ENCODE assay signal across 18 mouse cellular contexts in the genomic region with DNA sequence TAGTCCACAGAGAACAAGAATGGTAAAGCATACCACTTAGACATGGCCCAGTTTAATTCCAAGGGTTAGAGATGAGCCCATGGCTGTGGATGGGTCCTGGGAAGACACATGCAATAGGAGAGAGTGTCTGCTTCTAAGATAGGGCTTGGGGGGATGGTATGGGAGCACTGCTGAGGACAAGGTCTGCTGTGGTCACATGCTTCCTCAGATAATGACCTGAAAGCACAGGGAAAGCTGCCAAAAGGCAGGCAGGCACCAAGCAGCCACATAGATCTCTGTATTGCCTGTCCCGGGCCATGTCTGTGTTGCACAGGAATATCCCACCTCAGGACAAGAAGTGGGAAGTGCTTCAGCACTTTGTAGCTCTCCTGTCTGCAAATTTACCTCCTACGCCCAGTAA. TPM values are rescaled to one million over a fixed set of nuclear protein-coding genes. Genes with fewer than 3 reads are reported as not detected.
A peak's percentile ranks its signal among the peaks of the same experiment; 100 is the strongest.
DNase-seq lines count a peak whose midpoint lies in the region; ATAC-seq and TF ChIP-seq lines count a peak whose summit lies in the region.
"Had no signal": no experiment of that assay in that cellular context is flagged by ENCODE, and none has a peak within 500 bp of the region (broad histone marks: within the 10 kb centered on the region; RNA-seq: fewer than 3 reads in every experiment).

No protein-coding gene starts in this region.

- H3K4me3 ChIP-seq in heart, embryonic 15.5 days = no peak overlapping the region
- no peak overlapping the region for H3K4me3 ChIP-seq in MEL (ENCODE audit: control insufficient read depth in 1 of 2, insufficient read depth in 1 of 2, low read depth in 2 of 2, low read length in 2 of 2)
- no peak overlapping the region for H3K4me3 ChIP-seq in liver, embryonic 11.5 days (ENCODE audit: low read depth, low read length)
- H3K4me3 ChIP-seq: forebrain, embryonic 15.5 days; hindbrain, embryonic 12.5 days had no signal

- no peak for TF ChIP-seq POLR2A in MEL (IDR thresholded peaks at IDR 0.05; ENCODE audit: control insufficient read depth in 1 of 2, insufficient read depth in 1 of 2, low read depth in 1 of 2, low read length in 2 of 2, poor library complexity in 1 of 2)

- no peaks in the 10 kb centered on the region for H3K9me3 ChIP-seq in heart, embryonic 15.5 days (replicated peaks)
- no peaks in the 10 kb centered on the region for H3K9me3 ChIP-seq in MEL (replicated peaks; ENCODE audit: insufficient read depth, low read length)
- H3K9me3 ChIP-seq in liver, embryonic 11.5 days (ENCODE audit: control insufficient read depth, low read length) = no peaks in the 10 kb centered on the region
- H3K9me3 ChIP-seq: forebrain, embryonic 15.5 days; hindbrain, embryonic 12.5 days had no signal

- TF ChIP-seq CTCF in MEL (IDR thresholded peaks at IDR 0.05 in 2 of 3, conservative IDR thresholded peaks at IDR 0.05 in 1 of 3; ENCODE audit: control insufficient read depth in 1 of 3, insufficient read depth in 1 of 3, low read depth in 2 of 3, low read length in 3 of 3, poor library complexity in 1 of 3, severe bottlenecking in 1 of 3) = no peak

- TF ChIP-seq RAD21 in MEL (IDR thresholded peaks at IDR 0.05; ENCODE audit: low read depth, low read length) = no peak

- peak overlapping the region; percentile 51 for H3K27ac ChIP-seq in heart, embryonic 15.5 days
- no peak overlapping the region for H3K27ac ChIP-seq in MEL (ENCODE audit: control insufficient read depth, low read depth, low read length)
- no peak overlapping the region for H3K27ac ChIP-seq in liver, embryonic 11.5 days (ENCODE audit: low read depth, low read length)
- H3K27ac ChIP-seq: forebrain, embryonic 15.5 days; hindbrain, embryonic 12.5 days had no signal

- no peaks in the 10 kb centered on the region; the same call in 1 of the 2 replicates for H3K79me2 ChIP-seq in MEL (ENCODE audit: control insufficient read depth, insufficient read depth, low read length, poor library complexity)

- WGBS in heart, embryonic 15.5 days = 67% methylated on average over 2 of the region's 2 CpGs
- WGBS in liver, embryonic 11.5 days = 66% methylated on average over 2 of the region's 2 CpGs

- no peak overlapping the region for H3K4me2 ChIP-seq in heart, embryonic 15.5 days
- no peak overlapping the region for H3K4me2 ChIP-seq in liver, embryonic 11.5 days
- H3K4me2 ChIP-seq: forebrain, embryonic 15.5 days; hindbrain, embryonic 12.5 days; midbrain, embryonic 11.5 days had no signal

- ATAC-seq in heart, embryonic 15.5 days (replicated peaks; ENCODE audit: insufficient number of reproducible peaks, insufficient read depth, low FRiP score, low read depth) = peak; percentile 48; the same call in 1 of the 2 replicates
- ATAC-seq in liver, embryonic 11.5 days (replicated peaks; ENCODE audit: low FRiP score) = peak; percentile 35; the same call in 1 of the 2 replicates
- ATAC-seq: forebrain, embryonic 15.5 days had no signal

- H3K36me3 ChIP-seq in heart, embryonic 15.5 days = peaks cover 41% of the 10 kb centered on the region
- H3K36me3 ChIP-seq in MEL (ENCODE audit: control insufficient read depth in 1 of 2, insufficient read depth in 2 of 2, low read length in 2 of 2) = peaks cover 0 to 16% of the 10 kb centered on the region in 2 experiments; a peak in 3 of 4 replicates
- peaks cover 39% of the 10 kb centered on the region for H3K36me3 ChIP-seq in liver, embryonic 11.5 days (ENCODE audit: control insufficient read depth, insufficient read depth, low read length)

- peaks cover 44% of the 10 kb centered on the region for H3K4me1 ChIP-seq in heart, embryonic 15.5 days (replicated peaks)
- H3K4me1 ChIP-seq in MEL (ENCODE audit: control insufficient read depth in 1 of 2, insufficient read depth in 2 of 2, low read length in 2 of 2) = peaks cover 2 to 24% of the 10 kb centered on the region in 2 experiments
- H3K4me1 ChIP-seq in liver, embryonic 11.5 days (replicated peaks; ENCODE audit: control insufficient read depth, insufficient read depth, low read length) = peaks cover 14% of the 10 kb centered on the region
- H3K4me1 ChIP-seq: forebrain, embryonic 15.5 days had no signal

- H3K27me3 ChIP-seq in heart, embryonic 15.5 days = no peaks in the 10 kb centered on the region
- no peaks in the 10 kb centered on the region for H3K27me3 ChIP-seq in MEL (ENCODE audit: control insufficient read depth in 1 of 2, insufficient read depth in 2 of 2, low read length in 2 of 2)
- H3K27me3 ChIP-seq in liver, embryonic 11.5 days (replicated peaks; ENCODE audit: control insufficient read depth, insufficient read depth, low read length) = no peaks in the 10 kb centered on the region
- H3K27me3 ChIP-seq: CH12.LX; forebrain, embryonic 15.5 days; hindbrain, embryonic 12.5 days had no signal

- H3K9ac ChIP-seq in heart, embryonic 15.5 days = no peak overlapping the region
- H3K9ac ChIP-seq in MEL (ENCODE audit: control insufficient read depth, low read depth, low read length, poor library complexity, severe bottlenecking) = no peak overlapping the region
- H3K9ac ChIP-seq in liver, embryonic 11.5 days (ENCODE audit: low read depth, low read length) = no peak overlapping the region
- H3K9ac ChIP-seq: forebrain, embryonic 15.5 days; hindbrain, embryonic 12.5 days had no signal

- TF ChIP-seq EP300 in MEL (IDR thresholded peaks at IDR 0.05; ENCODE audit: low read depth in 1 of 2, low read length in 2 of 2) = peak; percentile 44 to 51; a peak in 3 of 4 replicates

- no peak for DNase-seq in heart, adult 18-20 months
- peak; percentile 72 for DNase-seq in MEL (ENCODE audit: low read depth, low spot score)
- DNase-seq in adrenal gland, postnatal 36 days = peak; percentile 48 to 62
- DNase-seq in liver, embryonic 11.5 days (ENCODE audit: low spot score) = no peak
- no peak for DNase-seq in thymus, postnatal 14 days
- no peak for DNase-seq in embryo, embryonic 11 days
- DNase-seq: cerebellum, adult 18-20 months; gastrocnemius, postnatal 14 days had no signal

TF ChIP-seq in MEL, 35 proteins besides CTCF, POLR2A, EP300 and RAD21 (continues in another document):
- TF ChIP-seq BHLHE40 (IDR thresholded peaks at IDR 0.05; ENCODE audit: borderline replicate concordance, low read depth, low read length) (0 out of 2 replicates have a peak, but pooled peaks have one; percentile 16), NELFE (IDR thresholded peaks at IDR 0.05; ENCODE audit: low read depth, low read length) (no peak), GATA1 (IDR thresholded peaks at IDR 0.05; ENCODE audit: low read depth, low read length) (peak; percentile 47; the same call in 1 of the 2 replicates), UBTF (IDR thresholded peaks at IDR 0.05; ENCODE audit: borderline replicate concordance, insufficient read depth, low read depth, low read length) (no peak), SIN3A (IDR thresholded peaks at IDR 0.05; ENCODE audit: low read length) (no peak), RCOR1 (IDR thresholded peaks at IDR 0.05; ENCODE audit: low read depth, low read length) (no peak), USF1 (IDR thresholded peaks at IDR 0.05; ENCODE audit: low read depth, low read length) (peak; percentile 81), ETS1 (IDR thresholded peaks at IDR 0.05; ENCODE audit: low read depth, low read length) (peak; percentile 43; the same call in 1 of the 2 replicates), MYB (IDR thresholded peaks at IDR 0.05; ENCODE audit: low read depth, low read length) (no peak), CHD1 (IDR thresholded peaks at IDR 0.05; ENCODE audit: low read depth, low read length) (no peak), MXI1 (IDR thresholded peaks at IDR 0.05; ENCODE audit: low read depth, low read length) (no peak), ZMIZ1 (IDR thresholded peaks at IDR 0.05; ENCODE audit: low read depth, low read length) (no peak), TAL1 (IDR thresholded peaks at IDR 0.05; ENCODE audit: low read length) (peak; percentile 53), ZKSCAN1 (IDR thresholded peaks at IDR 0.05; ENCODE audit: low read depth, low read length) (no peak), USF2 (IDR thresholded peaks at IDR 0.05; ENCODE audit: borderline replicate concordance in 1 of 2, insufficient read depth in 1 of 2, low read depth in 1 of 2, low read length in 2 of 2) (0 out of 4 replicates have a peak, but pooled peaks of 1 of the 2 experiments have one; percentile 8)

RNA-seq across cellular contexts. Expression of a gene that starts 11.5 kb away (rescaled TPM):
- 7.8 and 10.7 TPM in 2 replicates for polyA plus RNA-seq in heart, embryonic 15.5 days (2015; fragmentation: Nextera tagmentation; extraction: Ambion mirVana)
- 10 to 100 TPM; 14.1 to 14.5 TPM for total RNA-seq in heart, adult 18-20 months (2021)
- 11.7 and 13.7 TPM in 2 replicates for total RNA-seq in MEL (2012; rRNA removed)
- polyA plus RNA-seq in MEL (2012; ENCODE audit: insufficient read depth in 1 of 2, insufficient read length in 2 of 2, low read depth in 1 of 2, low replicate concordance in 2 of 2, missing spikeins in 1 of 2) = 10 to 100 TPM in 1 of 2 experiments, not detected in 1; 24.1 TPM
- 10 to 100 TPM; 13.9 to 14.9 TPM for total RNA-seq in adrenal gland, postnatal 36 days (2021)
- polyA plus RNA-seq in liver, embryonic 11.5 days (2014; fragmentation: Nextera tagmentation; extraction: Ambion mirVana) = 15.5 and 19.3 TPM in 2 replicates

RNA-seq across cellular contexts. Expression of a gene that starts 20.8 kb away (rescaled TPM):
- polyA plus RNA-seq in heart, embryonic 15.5 days (2015; fragmentation: Nextera tagmentation; extraction: Ambion mirVana) = not detected in 2 replicates
- not detected for total RNA-seq in heart, adult 18-20 months (2021)
- not detected in 2 replicates for total RNA-seq in MEL (2012; rRNA removed)
- polyA plus RNA-seq in MEL (2012; ENCODE audit: insufficient read depth in 1 of 2, insufficient read length in 2 of 2, low read depth in 1 of 2, low replicate concordance in 2 of 2, missing spikeins in 1 of 2) = not detected
- not detected for total RNA-seq in adrenal gland, postnatal 36 days (2021)
- polyA plus RNA-seq in liver, embryonic 11.5 days (2014; fragmentation: Nextera tagmentation; extraction: Ambion mirVana) = not detected in 2 replicates
- total RNA-seq: gastrocnemius, postnatal 14 days; layer of hippocampus, adult 8-10 months; left cerebral cortex, postnatal 25 days had no signal
- polyA plus RNA-seq: forebrain, embryonic 15.5 days; hindbrain, embryonic 12.5 days; lung, embryonic 16.5 days; midbrain, embryonic 11.5 days; small intestine, adult 2 months; stomach, embryonic 16.5 days had no signal

RNA-seq across cellular contexts. Expression of a gene that starts 21.3 kb away (rescaled TPM):
- polyA plus RNA-seq in heart, embryonic 15.5 days (2015; fragmentation: Nextera tagmentation; extraction: Ambion mirVana) = 7.6 and 9.6 TPM in 2 replicates
- 1 to 10 TPM; 3.6 to 5.2 TPM for total RNA-seq in heart, adult 18-20 months (2021)
- 9.4 and 10.1 TPM in 2 replicates for total RNA-seq in MEL (2012; rRNA removed)
- 10 to 100 TPM in 1 of 2 experiments, not detected in 1; 15.9 TPM for polyA plus RNA-seq in MEL (2012; ENCODE audit: insufficient read depth in 1 of 2, insufficient read length in 2 of 2, low read depth in 1 of 2, low replicate concordance in 2 of 2, missing spikeins in 1 of 2)
- total RNA-seq in adrenal gland, postnatal 36 days (2021) = 1 to 10 TPM; 5.3 to 9.6 TPM
- polyA plus RNA-seq in liver, embryonic 11.5 days (2014; fragmentation: Nextera tagmentation; extraction: Ambion mirVana) = 20.1 and 20.5 TPM in 2 replicates

RNA-seq across cellular contexts. Expression of a gene that starts 36.2 kb away (rescaled TPM):
- polyA plus RNA-seq in heart, embryonic 15.5 days (2015; fragmentation: Nextera tagmentation; extraction: Ambion mirVana) = 1.4 and 2.2 TPM in 2 replicates
- total RNA-seq in heart, adult 18-20 months (2021) = 10 to 100 TPM; 26.5 to 32.4 TPM
- 2.5 TPM in 2 replicates for total RNA-seq in MEL (2012; rRNA removed)
- 1 to 10 TPM in 1 of 2 experiments, not detected in 1; 4.0 TPM for polyA plus RNA-seq in MEL (2012; ENCODE audit: insufficient read depth in 1 of 2, insufficient read length in 2 of 2, low read depth in 1 of 2, low replicate concordance in 2 of 2, missing spikeins in 1 of 2)
- 10 to 100 TPM; 30.6 to 32.5 TPM for total RNA-seq in adrenal gland, postnatal 36 days (2021)
- polyA plus RNA-seq in liver, embryonic 11.5 days (2014; fragmentation: Nextera tagmentation; extraction: Ambion mirVana) = 2.7 and 3.2 TPM in 2 replicates

Comparison
In these comparisons a context has a peak if more than half of its experiments do, and no peak if none do; other contexts are left out.
1. DNase-seq: peak in MEL (single experiment) and adrenal gland, postnatal 36 days (2 of 2); none in heart, adult 18-20 months (0 of 2), liver, embryonic 11.5 days (single experiment), thymus, postnatal 14 days (single experiment) and embryo, embryonic 11 days (single experiment).